Mouse (Mus musculus) olfactory bulb, adult 2 months (tissue): ENCODE results near the gene Fbxo22. TPM values are rescaled to one million over a fixed set of nuclear protein-coding genes. Genes with fewer than 3 reads are reported as not detected.

Experiments
- H3K27ac ChIP-seq: fragments of 200-500 bp; 2 replicates; pipeline ENCODE4 v1.5.1; 2012; ENCODE audit warnings: low read depth, low read length; ENCODE audit not compliant: insufficient read depth
- H3K4me1 ChIP-seq: fragments of 200-500 bp; 2 replicates; pipeline ENCODE4 v1.6.1; 2012; ENCODE audit warnings: low read length; ENCODE audit not compliant: control insufficient read depth, insufficient read depth
- H3K4me3 ChIP-seq: fragments of 200-500 bp; 2 replicates; pipeline ENCODE4 v1.5.1; 2012; ENCODE audit warnings: mild to moderate bottlenecking, low read depth, low read length, moderate library complexity; ENCODE audit not compliant: insufficient read depth
- CTCF ChIP-seq: fragments of 200-500 bp; IDR thresholded peaks from 2 replicates; pipeline ENCODE4 v1.5.1; 2012; ENCODE audit warnings: low read depth, mild to moderate bottlenecking, low read length, moderate library complexity; ENCODE audit not compliant: insufficient read depth
- POLR2A ChIP-seq: fragments of 200-500 bp; IDR thresholded peaks from 2 replicates; pipeline ENCODE4 v1.6.1; 2012; ENCODE audit warnings: mild to moderate bottlenecking, low read depth, low read length, moderate library complexity; ENCODE audit not compliant: insufficient read depth
- WGBS: fragments of 180-500 bp; shearing (Covaris S2); methylation state at CpG from one replicate; pipeline ENCODE4 v1.1.7; 2018; 5-methylcytosine and 5-hydroxymethylcytosine counted together
- polyA plus RNA-seq: library from polyadenylated mRNA; stranded (reverse); fragments of >200 nt; gene quantifications from 2 replicates; pipeline ENCODE4 v1.2.4, GENCODE M21; 2012; ENCODE audit warnings: low replicate concordance; ENCODE audit not compliant: missing spikeins, insufficient read depth, insufficient read length

Fbxo22 gene
- polyA plus RNA-seq, 1 experiment, result not detected

GRCm38 (mm10) chr9:55213396-55213795 is 4.7 kb downstream of the Fbxo22 start:
- WGBS, result 97% methylated on average over 1 of the region's 1 CpGs
- no peak overlapping the region for H3K4me3 ChIP-seq
- TF ChIP-seq POLR2A, result no peak
- TF ChIP-seq CTCF, result no peak
- H3K4me1 ChIP-seq, result peaks cover 4% of the 10 kb centered on the region; the same call in 1 of the 2 replicates
- no peak overlapping the region for H3K27ac ChIP-seq

- no peak overlapping the region for H3K4me3 ChIP-seq
- 92% methylated on average over 3 of the region's 3 CpGs for WGBS
- TF ChIP-seq CTCF (no peak), POLR2A (no peak)
- peaks cover 4% of the 10 kb centered on the region; the same call in 1 of the 2 replicates for H3K4me1 ChIP-seq
- H3K27ac ChIP-seq, result no peak overlapping the region
These were observed 6.3 kb downstream of the Fbxo22 start for GRCm38 (mm10) chr9:55215056-55215455.

DNA sequence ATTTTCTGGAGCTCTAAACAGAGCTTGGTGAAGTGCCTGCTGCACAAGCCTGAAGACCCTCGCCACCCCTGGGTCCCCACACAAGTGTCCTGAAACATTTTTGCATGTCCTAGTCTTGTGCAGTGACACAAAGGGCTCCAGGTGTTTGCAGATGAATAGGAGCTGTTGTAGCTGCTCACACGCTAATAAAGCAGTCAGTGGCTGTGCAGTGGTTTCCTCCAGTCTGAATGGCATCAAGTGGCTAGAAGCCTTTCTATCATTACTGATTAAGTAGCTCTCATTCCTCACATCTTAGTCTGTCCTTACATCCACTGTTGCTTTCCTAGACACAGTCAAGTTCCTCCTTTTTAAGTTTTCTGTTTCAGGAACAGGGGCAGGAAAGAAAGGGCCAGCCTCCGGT is 6.9 kb downstream of the Fbxo22 start:
- H3K27ac ChIP-seq, result no peak overlapping the region
- H3K4me3 ChIP-seq, result no peak overlapping the region
- TF ChIP-seq CTCF, result no peak
- TF ChIP-seq POLR2A, result no peak
- WGBS, result 85% methylated on average over 3 of the region's 3 CpGs
- peaks cover 4% of the 10 kb centered on the region; the same call in 1 of the 2 replicates for H3K4me1 ChIP-seq

DNA sequence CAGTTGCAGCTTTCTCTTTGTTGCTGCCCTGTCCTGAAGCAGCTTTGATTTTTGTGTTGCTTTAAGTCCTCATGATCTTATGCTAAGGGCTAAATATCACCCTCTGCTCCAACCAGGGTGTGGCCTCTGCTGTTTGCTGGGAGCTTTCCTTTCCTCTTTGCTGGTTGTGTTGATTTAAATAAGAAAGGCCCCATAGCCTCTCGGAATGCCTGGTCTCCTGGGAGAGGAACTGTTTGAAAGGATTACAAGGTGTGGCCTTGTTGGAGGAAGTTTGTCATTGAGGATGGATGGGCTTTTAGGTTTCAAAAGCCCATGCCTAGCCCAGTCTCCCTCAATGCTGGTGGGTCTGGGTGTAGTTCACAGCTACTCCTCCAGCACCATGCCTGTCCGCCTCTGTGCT is 7.4 kb downstream of the Fbxo22 start:
- H3K27ac ChIP-seq, result no peak overlapping the region
- H3K4me3 ChIP-seq, result no peak overlapping the region
- WGBS, result 62% methylated on average over 2 of the region's 2 CpGs
- no peak for TF ChIP-seq CTCF
- no peak for TF ChIP-seq POLR2A
- H3K4me1 ChIP-seq, result peaks cover 4% of the 10 kb centered on the region; the same call in 1 of the 2 replicates

DNA sequence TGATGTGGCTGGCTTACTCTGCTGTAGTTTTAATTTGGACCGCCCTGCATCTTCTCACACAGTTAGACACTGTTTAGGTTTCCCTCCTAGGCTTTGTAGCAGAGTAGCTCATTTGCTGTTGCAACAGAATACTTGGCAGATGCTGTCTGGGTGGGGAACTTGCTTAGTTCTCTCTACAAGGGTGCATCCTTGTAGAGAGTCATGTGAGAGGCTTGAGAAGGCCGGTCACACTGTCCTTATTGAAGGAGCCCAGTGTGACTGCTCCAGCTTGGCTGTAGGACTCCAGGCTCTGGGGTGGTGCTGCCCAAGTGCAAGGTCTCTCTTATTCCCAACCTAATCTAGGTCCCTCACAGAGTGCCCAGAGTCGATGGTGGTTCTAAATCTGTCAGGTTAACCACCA is 8.7 kb downstream of the Fbxo22 start:
- WGBS, result 95% methylated on average over 3 of the region's 3 CpGs
- no peak overlapping the region for H3K4me3 ChIP-seq
- no peak for TF ChIP-seq CTCF
- no peaks in the 10 kb centered on the region for H3K4me1 ChIP-seq
- no peak overlapping the region for H3K27ac ChIP-seq

DNA sequence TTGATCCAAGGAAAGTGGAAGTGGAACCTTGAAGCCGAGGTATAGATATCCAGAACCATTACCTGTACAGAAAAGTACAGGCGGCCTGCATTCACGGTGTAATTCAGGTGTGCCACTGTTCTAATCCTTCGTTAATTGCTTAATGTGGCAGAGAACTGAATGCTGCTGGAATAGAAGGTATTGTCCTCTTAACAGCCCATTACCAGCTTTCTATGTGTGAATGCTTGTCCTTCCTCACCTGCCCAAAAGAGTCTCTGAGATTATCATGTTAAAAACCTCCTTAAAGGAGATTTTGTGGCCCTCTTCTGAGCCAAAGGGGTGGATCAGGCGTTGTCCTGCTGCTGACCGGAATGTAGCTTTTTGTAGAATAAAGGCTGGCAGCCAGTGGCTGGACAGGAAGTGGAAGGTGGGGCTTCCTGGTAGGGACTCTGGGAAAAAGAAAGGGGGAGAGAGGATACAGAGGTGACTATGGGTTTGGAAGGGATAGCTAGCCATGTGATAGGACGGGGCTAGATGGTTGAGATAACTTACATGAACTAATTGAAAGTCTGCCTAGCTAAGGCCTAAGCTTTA is 16.5 kb downstream of the Fbxo22 start:
- no peak overlapping the region for H3K4me3 ChIP-seq
- no peaks in the 10 kb centered on the region for H3K4me1 ChIP-seq
- no peak for TF ChIP-seq CTCF
- WGBS, result 83% methylated on average over 7 of the region's 7 CpGs
- no peak overlapping the region for H3K27ac ChIP-seq

GRCm38 (mm10) chr9:55226251-55226650 is 17.5 kb downstream of the Fbxo22 start:
- 43% methylated on average over 3 of the region's 3 CpGs for WGBS
- TF ChIP-seq POLR2A (no peak), CTCF (no peak)
- Histone ChIP-seq H3K4me3 (no peak overlapping the region), H3K4me1 (no peaks in the 10 kb centered on the region), H3K27ac (no peak overlapping the region)

GRCm38 (mm10) chr9:55228149-55228548 is 19.4 kb downstream of the Fbxo22 start:
- H3K27ac ChIP-seq, result no peak overlapping the region
- no peaks in the 10 kb centered on the region for H3K4me1 ChIP-seq
- TF ChIP-seq POLR2A, result no peak
- 90% methylated on average over 4 of the region's 4 CpGs for WGBS
- H3K4me3 ChIP-seq, result no peak overlapping the region

DNA sequence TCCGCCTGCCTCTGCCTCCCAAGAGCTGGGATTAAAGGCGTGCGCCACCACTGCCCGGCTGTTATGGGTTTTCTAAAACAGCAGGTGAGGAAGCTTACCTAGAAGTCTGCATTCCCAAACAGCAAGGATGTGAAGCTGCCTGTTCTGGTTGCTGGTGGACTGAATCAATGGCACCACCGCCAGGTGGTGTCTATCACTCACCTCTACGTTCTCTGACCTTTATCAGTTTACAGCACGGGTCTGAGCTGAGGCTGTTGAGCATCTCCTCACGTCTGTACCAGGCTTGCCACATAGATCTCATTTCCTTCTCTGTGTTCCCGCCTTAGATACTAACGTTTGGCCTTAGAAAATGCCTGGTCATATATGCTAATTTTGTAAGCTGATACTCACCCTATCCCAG is 20.3 kb downstream of the Fbxo22 start:
- no peaks in the 10 kb centered on the region for H3K4me1 ChIP-seq
- 81% methylated on average over 10 of the region's 10 CpGs for WGBS
- TF ChIP-seq POLR2A, result no peak
- no peak for TF ChIP-seq CTCF
- no peak overlapping the region for H3K4me3 ChIP-seq
- H3K27ac ChIP-seq, result no peak overlapping the region

- H3K4me3 ChIP-seq, result no peak overlapping the region
- no peak for TF ChIP-seq POLR2A
- TF ChIP-seq CTCF, result no peak
- H3K4me1 ChIP-seq, result no peaks in the 10 kb centered on the region
- WGBS, result 77% methylated on average over 6 of the region's 6 CpGs
- no peak overlapping the region for H3K27ac ChIP-seq
These were observed 22.8 kb downstream of the Fbxo22 start for GRCm38 (mm10) chr9:55231544-55231943.
